Mouse (Mus musculus): ENCODE results near the gene Rem2.

Gene Rem2

DNA sequence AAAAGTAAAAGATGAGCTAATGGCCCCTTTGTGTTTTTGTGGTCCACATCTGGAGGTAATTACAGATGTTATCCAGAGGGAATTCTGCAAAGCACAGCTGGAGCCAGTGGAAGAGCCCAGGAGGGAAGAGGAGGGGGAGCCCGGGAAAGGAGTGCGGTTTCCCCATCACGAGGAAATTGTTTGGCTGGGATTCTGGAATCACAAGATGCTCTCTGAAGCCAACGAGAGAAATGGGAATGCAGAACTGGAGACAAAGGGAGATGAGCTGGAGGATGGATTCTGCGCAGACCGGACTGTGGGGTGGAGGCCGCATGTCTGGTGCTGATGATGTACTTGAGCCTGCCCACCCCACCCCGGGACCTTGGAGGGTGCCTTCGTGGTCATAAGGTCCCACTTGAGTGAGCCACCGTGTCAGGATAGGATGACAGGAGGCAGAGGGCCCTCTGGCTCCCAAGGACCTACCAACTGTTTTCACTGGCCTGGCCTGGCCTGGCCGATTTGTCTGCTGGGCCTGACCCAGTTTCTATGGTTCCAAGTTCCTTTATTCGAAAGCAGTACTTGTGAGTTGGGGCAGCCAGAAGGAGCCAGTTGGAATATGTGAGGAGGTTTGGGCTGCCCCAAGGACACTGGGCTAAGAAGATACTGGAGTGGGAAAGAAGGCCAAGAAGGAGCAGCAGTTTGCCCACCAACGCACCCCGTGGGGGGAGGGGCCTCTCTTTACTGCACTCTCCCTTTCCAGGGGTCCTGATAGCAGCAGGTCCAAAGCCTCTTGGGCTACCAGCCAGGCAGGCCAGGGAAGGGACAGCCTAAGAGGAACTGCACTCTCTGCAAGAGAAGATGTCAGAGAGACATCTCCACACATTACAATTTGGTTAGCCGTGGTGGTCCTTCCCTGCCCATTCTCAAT is 31.9 kb upstream of the Rem2 start:
- DNase-seq (ENCODE audit: low read depth, low spot score), result no peak

DNA sequence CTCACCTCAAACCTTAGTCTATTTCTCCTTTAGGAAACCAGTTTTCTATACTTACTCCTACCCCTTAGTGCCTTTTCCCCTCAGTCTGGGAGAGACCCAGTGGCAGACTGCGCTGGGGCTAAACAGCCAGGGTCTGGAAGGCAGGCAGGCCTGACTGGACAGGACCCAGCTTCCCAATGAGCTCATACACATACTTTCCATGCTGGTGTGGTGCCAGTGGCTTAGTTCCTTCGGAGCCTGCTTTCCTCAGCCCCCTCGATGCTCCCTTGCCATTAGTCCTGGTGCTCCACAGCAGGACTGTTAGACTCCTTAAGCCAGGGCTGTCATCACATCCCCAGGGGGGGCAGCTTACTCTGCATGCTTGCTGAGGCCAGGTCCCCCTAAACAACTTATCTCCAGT is 30.4 kb upstream of the Rem2 start:
- DNase-seq (ENCODE audit: low read depth, low spot score), result no peak

DNA sequence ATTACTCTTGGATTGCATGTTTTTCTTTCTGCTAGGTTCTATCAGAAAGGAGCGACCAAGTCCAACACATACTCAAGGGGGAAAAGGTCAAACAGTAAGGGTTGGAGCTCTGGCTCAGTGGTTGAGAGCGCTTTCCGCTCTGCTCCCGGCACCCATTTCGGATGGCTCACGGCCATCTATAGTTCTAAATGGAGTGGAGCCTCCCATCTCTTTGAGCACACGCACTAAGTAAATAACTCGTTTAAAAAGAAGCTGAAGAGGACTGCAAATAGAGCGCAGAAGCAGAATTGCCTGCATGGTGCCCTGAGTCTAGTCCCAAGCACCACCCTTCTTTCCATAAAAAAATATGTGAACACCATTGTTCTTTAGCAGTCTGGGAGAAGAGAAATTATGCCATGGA is 22.3 kb upstream of the Rem2 start:
- DNase-seq (ENCODE audit: low read depth, low spot score), result no peak

DNA sequence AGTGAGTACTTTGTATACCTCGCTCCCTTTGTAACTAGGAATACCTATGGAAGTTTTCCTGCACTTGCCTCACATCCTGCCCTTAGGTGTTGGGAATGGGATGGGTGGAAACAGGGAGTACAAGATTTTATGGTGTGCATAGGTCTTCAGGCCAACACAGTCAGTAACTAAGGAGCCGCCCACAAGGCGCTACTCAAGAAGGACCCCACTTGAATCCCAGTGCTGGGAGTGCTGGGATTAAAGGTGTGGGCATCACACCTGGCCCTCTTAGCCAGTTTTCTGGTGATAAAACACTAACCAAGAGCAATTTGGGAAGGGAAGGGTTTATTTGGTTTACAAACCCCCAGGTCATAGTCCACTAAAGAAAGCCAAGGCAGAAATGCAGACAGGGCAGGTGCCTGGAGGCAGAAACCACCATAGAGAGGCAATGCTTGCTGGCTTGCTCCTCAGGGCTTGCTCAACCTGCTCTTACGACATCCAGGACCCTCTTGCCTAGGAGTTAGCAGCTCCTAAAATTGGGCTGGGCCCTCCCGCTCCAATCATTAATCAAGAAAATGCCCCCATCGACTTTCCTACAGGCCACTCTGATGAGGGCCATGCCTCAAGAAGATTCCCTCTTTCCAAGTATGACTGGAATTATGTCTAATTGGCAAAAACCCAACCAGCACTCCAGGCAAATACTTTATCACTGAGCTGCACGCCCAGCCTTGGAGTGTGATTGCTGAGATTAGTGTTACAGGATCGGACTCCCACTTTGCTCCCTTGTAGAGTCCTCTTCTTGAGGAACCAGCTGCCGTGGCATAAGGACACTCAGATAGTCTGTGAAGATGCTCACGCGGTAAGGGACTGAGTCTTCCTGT is 21.0 kb upstream of the Rem2 start:
- DNase-seq (ENCODE audit: low read depth, low spot score), result no peak

DNA sequence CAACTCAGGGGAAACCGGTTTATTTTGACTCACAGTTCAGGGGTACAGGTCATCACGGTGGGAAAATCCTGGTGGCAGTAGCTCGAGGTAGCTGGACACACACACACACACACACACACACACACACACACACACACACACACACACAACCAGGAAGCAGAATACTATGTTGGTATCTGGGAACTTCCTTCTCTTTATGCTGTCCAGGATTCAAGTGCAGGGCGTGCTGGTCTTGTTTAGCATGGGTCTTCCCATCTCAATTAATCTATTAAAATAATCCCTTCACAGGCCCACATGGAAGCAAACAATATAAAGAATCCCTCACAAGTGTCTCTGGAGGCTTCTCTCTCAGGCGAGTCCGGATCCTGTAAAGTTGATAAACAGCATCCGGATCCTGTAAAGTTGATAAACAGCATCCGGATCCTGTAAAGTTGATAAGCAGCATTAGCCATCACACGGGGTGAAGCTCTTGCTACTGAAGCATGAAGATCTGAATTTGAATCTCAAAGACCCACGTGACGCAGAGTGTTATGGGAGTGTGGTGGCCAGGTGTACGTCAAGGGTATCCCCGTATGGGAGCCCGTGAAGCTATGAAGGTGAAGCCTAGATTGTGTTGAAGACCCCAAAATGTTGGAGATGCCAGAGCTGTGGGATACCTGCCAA is 17.9 kb upstream of the Rem2 start:
- DNase-seq (ENCODE audit: low read depth, low spot score), result no peak

DNA sequence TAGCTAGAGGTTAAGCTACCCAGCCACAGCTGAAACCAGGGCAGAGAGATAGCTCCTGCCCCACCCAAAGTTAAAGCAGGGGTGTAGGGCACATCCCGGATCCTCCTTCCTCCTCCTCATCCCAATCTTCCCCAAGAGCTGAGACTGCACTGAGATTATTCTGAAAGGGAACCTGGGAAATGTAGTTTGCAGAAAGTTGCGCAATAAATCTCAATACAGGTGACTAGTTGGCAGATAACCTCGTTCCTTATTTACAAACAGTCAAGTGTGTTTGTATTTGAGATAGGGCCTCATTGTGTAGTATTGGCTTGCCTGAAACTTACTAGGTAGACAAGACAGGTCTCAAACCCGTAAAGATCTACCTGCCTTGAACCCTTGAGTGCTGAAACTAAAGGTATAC is 13.8 kb upstream of the Rem2 start:
- no peak for DNase-seq (ENCODE audit: low read depth, low spot score)

DNA sequence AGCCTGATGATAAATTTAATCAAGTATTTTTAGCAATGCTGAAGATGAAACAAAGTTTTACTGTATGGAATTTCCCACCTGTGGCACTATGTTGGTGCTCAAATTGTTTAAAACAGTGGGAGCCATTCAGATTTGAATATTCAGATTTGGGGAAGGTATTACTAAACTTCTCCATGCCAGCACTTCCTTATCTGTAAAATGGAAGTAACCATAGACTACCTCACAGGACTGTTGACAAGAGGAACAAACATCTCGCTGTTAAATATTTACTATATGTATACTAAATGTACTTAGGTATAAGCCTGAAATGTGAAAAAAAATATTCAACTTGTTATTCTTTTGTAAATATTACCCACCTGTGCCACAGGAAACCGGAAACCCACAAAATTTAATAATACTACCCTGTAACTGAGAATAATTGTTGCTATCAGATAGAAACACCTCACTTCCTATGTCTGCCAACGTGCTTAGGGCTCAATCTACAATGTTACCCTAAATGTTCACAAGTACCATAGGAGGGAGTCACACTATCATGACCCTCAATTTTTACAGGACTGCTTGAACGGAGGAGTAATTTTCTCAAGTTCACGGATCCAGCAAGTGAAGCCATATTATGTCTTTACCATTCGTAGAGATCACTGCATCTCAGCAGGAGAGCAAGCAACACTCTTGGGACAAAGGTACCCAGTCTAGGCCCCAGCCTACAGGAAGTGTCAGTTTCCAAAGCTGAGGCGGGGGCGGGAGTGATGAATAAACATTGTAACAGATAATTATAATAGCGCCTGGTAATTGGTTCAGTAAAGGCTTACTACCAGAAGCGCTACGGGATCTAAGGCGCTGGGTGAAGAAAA is 12.6 kb upstream of the Rem2 start:
- no peak for DNase-seq (ENCODE audit: low read depth, low spot score)

DNA sequence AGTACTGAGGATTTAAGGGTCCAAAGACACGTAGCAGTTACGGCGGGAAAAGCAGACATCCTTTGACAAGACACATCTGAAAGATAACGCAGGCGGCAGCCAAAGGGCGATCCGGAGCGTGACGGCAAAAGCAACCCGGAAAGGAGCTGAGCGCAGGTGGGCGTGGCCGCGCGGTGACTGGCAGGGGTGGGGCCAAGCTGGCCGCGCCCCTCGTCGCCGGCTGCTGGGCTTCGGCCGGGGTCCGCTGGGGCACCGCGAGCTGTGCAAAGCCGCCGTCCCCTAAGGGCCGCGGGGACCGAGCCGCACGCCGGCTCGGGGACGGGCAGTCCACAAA is 12.0 kb upstream of the Rem2 start, which contains the start of gene Lrp10:
Lrp10 (plus strand) TSS at position 179 of the 334 bp plus-strand sequence.
- DNase-seq (ENCODE audit: low read depth, low spot score), result peak; percentile 54

DNA sequence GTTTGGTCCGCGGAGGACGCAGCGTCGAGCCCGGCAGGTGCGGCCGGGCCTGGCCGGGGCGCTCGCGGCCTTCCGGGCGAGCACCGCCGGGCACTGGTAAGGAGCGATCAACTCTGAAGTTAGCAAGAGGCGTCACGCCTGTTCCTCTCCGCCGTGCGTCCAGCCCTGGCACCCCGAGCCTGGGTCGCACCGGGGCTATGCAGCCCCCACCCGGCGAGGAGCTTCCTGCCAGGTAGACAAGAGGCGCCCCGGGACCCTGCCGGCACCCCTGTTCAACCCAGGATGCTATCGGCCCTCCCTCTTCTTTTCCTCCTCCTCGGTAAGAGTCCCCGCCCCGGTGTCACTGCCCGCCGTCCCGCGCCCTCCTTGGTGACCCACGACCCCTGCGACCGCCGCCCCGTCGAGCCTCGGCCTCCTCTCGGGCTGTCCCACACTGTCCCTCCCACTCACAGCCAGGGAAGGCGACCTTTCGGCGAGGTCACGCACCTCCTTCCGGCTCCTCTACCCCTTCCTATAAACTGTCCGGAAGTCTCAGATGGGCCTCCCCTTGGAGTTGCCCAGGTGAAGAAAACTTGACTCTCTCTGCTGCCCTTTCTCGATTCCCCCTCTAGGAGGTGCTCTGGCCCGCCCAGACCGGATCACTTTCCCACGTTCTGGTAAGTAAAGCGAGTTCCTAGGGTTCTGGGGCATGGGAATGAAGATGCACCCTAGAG is 11.5 kb upstream of the Rem2 start:
- no peak for DNase-seq (ENCODE audit: low read depth, low spot score)

DNA sequence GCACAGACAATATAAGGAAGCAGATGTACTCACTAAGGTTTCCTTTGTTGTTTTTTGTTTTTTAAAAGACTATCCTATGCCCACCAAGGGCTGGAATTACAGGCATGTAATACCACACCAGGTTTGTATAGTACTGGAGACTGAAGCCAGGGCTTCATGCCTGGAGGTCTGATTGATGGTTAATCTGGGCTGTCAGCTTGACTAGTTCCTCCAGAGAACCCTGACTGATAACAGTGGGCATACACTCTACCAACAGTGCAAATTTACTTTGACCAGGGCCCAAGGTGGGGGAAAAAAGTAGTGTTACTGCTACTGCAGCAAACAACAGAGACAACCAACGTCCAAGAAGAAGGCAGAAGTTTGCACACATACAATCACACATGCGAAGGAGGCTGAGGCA is 4.4 kb upstream of the Rem2 start:
- no peak for DNase-seq (ENCODE audit: low read depth, low spot score)

DNA sequence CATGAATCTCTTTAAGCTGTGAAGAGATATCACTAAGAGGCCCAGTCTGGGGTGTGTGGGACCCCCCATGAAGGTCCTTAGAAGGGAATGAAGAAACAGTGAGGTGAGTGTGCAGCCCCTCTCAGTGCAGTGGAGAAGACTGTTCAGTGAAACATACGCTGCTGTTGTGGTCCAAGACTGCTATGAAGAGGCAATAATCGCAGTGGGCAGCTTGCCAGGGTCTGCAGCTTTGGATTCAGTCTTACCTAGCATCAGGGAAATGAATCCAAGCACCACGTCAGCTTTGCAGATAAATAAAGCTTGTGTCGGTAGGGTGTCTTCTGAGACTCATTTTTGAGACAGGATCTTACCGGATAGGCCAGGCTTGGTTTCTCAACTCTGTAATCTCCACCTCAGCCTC is 3.2 kb upstream of the Rem2 start:
- DNase-seq (ENCODE audit: low read depth, low spot score), result no peak

DNA sequence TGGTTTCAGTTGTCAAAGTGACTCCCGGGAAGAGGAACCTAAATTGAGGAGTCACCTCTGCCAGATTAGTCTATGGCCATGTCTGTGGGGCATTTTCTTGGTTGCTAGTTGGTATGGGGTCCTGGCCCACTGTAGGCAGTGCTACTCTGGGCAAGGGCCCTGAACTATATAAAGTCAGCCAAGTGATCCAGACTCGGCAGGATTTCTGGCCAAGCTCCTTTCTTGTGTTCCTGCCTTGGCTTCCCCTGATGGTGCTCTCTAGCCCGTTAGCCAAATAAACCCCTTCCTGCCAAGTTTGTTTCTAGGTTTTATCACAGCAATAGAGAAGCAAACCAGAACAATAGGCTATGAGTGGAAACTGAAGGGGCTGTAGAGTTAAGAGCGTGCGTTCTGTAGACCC is 1.2 kb upstream of the Rem2 start:
- no peak for DNase-seq (ENCODE audit: low read depth, low spot score)

DNA sequence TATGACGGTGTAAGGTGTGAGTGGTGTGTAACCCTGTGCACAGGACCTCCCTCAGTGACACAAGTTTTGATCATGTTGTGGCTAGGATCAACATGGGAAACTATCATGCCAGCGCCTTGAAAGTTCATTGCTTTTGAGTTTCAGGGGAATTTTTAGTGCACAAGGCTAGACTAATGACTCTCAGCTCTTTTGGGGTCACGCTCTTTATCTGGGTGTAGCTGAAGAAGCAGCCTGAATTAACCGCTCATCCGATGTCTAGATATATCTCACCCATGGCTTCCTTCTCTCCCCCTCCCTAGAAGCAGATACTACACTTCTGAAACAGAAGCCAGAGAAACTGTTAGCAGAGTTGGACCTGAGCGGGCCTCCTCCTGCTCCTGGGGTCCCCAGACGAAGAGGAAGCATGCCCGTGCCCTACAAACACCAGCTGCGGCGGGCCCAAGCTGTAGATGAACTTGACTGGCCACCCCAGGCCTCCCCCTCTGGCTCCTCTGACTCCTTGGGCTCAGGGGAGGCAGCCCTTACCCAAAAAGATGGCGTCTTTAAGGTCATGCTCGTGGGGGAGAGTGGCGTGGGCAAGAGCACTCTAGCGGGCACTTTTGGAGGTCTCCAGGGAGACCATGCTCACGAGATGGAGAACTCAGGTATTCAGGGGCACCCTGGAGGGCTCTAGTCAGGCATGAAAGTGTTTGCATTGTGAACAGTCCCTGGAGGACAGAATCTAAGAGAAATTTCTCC is 1.4 kb downstream of the Rem2 start:
- no peak for DNase-seq (ENCODE audit: low read depth, low spot score)

DNA sequence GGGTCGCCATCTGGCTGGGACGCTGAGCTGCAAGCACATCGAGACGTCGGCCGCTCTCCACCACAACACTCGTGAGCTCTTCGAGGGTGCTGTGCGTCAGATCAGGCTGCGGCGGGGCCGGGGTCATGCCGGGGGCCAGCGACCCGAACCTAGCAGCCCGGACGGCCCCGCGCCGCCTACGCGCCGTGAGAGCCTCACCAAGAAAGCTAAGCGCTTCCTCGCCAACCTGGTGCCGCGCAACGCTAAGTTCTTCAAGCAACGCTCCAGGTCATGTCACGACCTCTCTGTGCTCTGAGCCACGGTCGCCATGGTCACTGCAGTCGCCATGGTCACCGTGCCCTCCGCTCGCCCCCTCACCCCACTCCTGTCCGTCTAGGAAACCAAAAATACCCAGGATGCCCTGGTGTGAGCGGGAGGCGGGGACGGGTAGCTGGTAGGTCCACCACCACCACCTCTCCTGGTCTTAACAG is 3.6 kb downstream of the Rem2 start:
- DNase-seq (ENCODE audit: low read depth, low spot score), result no peak

DNA sequence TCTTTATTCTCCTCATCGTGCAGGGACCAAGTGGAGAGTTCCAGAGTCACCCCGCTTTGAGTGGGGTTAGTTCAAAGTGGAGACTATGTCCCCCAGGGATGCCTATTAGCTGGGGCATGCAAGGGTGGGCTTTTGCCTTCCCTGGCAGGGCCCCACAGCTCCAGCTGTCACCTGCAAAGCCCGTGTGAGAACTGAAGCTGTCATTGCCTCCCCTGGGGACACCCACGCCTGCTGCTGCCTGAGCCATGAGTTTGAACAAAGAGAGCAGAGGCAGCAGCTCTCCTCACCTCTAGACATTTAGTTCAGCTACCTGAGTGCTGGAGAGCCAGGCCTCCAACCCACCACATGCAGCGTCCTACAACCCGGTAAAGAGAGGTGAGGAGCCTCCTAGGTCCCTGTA is 4.8 kb downstream of the Rem2 start:
- no peak for DNase-seq (ENCODE audit: low read depth, low spot score)

DNA sequence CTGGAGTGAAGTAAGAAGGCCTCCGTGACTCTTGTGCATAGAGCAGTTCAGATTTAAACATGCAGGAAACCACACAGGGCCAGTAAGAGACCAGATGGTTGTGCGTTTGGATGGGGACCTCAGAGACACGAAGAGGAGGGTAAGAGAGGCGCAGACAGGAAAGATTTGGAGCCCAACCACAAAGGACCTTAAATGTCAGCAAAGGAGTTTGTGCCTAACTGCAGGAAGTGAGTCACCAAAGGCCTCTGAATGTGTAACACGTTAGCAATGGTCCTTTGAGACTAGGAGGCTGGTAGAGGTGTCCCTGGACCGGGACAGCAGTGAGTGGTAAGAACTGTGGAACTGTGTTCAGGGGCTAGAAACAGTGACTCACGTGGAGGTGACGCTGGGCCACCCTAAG is 5.5 kb downstream of the Rem2 start:
- no peak for DNase-seq (ENCODE audit: low read depth, low spot score)

DNA sequence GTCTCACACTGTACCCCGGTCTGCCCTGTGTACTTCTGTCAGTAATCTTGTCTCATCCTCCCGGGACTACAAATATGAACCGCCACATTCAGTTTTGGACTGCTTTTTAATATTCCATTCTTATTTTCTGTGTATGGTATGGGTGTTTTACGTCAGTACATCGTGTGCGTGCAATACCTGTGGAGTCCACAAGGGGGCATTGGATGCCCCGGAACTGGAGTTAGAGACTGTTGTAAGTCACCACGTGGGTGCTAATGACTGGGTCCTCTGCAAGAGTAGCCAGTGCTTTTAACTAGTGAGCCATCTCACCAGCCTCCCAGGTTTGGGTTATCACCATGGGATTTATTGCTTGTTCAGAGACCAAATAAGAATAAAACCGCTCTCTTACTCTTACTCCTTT is 6.6 kb downstream of the Rem2 start:
- DNase-seq (ENCODE audit: low read depth, low spot score), result no peak

DNA sequence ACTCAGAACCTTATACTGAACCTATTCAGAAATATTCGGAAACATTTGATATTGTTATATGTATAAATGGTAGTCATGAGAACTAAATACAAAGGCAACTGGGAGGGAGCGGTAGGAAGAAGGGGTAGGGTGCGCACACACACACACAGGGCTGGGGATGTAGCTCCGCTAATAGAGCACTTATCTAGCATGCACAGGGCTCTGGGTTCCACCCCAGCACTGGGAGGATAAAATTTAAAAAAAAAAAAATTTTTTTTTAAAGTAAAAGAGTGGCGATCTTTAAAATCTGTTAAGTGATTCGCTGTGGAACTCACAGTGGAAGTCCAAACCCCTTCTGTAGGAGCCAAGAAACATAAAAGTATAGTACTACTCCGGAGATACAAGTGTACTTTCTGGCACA is 10.0 kb downstream of the Rem2 start:
- DNase-seq (ENCODE audit: low read depth, low spot score), result no peak

DNA sequence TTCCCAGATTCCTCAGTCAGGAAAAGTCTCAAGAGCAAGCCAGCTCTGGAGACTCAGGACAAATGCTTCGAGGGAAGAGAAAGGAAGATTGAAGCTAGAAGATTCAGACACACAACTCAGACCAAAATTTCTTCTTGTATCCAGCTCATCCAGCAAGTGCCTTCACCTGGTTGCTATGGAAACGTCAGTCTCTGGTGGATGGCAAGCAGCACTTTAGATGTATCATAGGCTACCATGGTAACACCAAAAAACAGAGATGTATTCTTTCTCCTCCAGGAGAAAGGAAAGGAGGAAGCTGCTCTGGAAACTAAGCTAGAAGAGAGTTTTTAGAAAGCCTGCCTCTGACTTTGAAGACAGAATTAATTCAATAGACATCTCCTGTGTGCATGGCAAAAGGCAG is 11.8 kb downstream of the Rem2 start:
- DNase-seq (ENCODE audit: low read depth, low spot score), result no peak

DNA sequence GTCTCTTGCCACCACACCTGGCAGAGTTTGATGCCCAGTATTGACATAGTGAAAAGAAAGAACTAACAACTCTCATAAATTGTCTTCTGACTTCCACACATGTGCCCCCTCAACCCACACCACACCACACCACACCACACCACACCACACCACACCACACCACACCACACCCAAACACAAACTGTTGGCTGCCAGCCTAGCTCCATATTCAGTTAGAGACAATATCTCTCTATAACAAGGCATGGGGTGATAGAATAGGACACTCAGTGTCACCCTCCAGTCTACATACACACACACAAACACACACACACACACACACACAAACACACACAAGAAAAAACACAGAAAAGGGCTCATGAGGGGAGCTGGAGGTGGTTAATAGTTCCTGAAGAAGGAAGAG is 12.4 kb downstream of the Rem2 start:
- no peak for DNase-seq (ENCODE audit: low read depth, low spot score)

All from retina, adult 2 months (tissue).